Mouse (Mus musculus): ENCODE results near the gene Nudt22. TPM values are rescaled to one million over a fixed set of nuclear protein-coding genes. Genes with fewer than 3 reads are reported as not detected.
"Not testable (repeated sequence)": the region's sequence is repeated elsewhere in the genome, so short reads cannot be mapped to it uniquely, and the experiment has no call there.

Gene Nudt22
- polyA plus RNA-seq, 1 experiment from 2014 or later = 10.5 TPM

DNA sequence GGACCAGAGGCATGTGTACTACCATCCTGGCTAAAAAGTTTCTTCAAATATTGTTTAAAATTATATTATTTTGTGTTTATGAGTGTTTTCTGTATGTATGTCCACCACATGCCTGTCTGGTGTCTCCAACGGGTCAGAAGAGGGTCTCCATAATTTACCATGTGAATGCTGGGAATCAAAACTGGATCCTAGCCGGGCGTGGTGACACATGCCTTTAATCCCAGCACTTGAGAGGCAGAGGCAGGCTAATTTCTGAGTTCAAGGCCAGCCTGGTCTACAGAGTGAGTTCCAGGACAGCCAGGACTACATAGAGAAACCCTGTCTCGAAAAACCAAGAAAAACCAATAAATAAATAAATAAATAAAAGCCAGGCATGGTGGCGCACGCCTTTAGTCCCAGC is 4.8 kb downstream of the Nudt22 start:
- not testable (repeated sequence) for H3K4me2 ChIP-seq (ENCODE audit: low read depth, low read length); H3K9me3 ChIP-seq (replicated peaks; ENCODE audit: control insufficient read depth, low read length); H3K36me3 ChIP-seq (ENCODE audit: control insufficient read depth, insufficient read depth); H3K27ac ChIP-seq (ENCODE audit: low read length); H3K4me3 ChIP-seq (ENCODE audit: low read depth, low read length); H3K27me3 ChIP-seq (ENCODE audit: control insufficient read depth, insufficient read depth, low read depth, low read length); H3K9ac ChIP-seq (ENCODE audit: low read depth, low read length); ATAC-seq (ENCODE audit: low read depth)
- WGBS (ENCODE audit: insufficient replicate concordance) = 76% methylated on average over 6 of the region's 6 CpGs
- peaks cover 47% of the 10 kb centered on the region for H3K4me1 ChIP-seq (ENCODE audit: control insufficient read depth, low read depth, low read length)

DNA sequence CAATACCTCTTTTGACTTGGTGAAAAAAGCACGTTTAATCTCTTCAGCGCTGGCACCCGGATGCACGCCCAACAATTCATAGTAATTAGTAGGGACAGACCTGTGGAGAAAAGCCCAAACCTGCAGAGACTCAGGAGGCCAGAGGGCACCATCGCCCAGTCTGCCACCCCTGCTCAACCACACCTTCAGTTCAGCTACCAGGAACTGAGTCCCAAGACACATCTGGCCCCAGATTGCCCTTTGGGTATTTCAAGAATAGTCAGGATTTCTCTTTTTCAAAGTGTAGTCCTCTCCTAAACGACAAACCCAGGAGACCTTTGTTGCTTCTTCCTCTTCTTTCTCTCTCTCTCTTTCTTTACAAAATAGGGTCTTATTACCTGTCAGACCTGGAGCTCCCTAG is 5.2 kb downstream of the Nudt22 start:
- Histone ChIP-seq H3K9ac (ENCODE audit: low read depth, low read length) (no peak overlapping the region), H3K27ac (ENCODE audit: low read length) (no peak overlapping the region), H3K36me3 (ENCODE audit: control insufficient read depth, insufficient read depth) (no peaks in the 10 kb centered on the region), H3K27me3 (ENCODE audit: control insufficient read depth, insufficient read depth, low read depth, low read length) (no peaks in the 10 kb centered on the region), H3K4me2 (ENCODE audit: low read depth, low read length) (no peak overlapping the region), H3K9me3 (replicated peaks; ENCODE audit: control insufficient read depth, low read length) (no peaks in the 10 kb centered on the region), H3K4me3 (ENCODE audit: low read depth, low read length) (no peak overlapping the region), H3K4me1 (ENCODE audit: control insufficient read depth, low read depth, low read length) (peaks cover 51% of the 10 kb centered on the region)
- WGBS (ENCODE audit: insufficient replicate concordance) = 71% methylated on average over 6 of the region's 6 CpGs
- no peak for ATAC-seq (ENCODE audit: low read depth)

DNA sequence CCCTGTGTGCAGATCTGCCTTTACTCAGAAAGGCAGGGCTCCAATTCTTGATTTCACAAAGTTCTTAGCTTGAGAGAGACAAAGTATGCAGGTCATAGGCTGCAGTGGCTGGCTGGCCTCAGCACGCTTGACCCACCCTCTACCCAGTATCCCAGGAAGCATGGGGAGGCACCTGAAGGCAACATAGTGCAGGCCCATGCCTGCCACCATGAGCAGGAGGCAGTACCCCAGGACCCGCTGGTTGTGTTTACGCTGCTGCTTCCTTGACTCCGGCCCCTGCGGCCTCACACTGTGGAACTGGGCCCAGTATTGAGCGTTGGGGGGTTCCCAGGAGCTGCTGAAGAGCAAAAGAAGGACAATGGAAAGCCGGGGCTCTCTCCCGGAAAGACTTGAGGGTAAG is 6.7 kb downstream of the Nudt22 start:
- Histone ChIP-seq H3K27ac (ENCODE audit: low read length) (no peak overlapping the region), H3K4me1 (ENCODE audit: control insufficient read depth, low read depth, low read length) (peaks cover 51% of the 10 kb centered on the region), H3K4me3 (ENCODE audit: low read depth, low read length) (no peak overlapping the region), H3K9me3 (replicated peaks; ENCODE audit: control insufficient read depth, low read length) (no peaks in the 10 kb centered on the region), H3K4me2 (ENCODE audit: low read depth, low read length) (no peak overlapping the region), H3K27me3 (ENCODE audit: control insufficient read depth, insufficient read depth, low read depth, low read length) (no peaks in the 10 kb centered on the region), H3K36me3 (ENCODE audit: control insufficient read depth, insufficient read depth) (peaks cover 4% of the 10 kb centered on the region; the same call in 1 of the 2 replicates), H3K9ac (ENCODE audit: low read depth, low read length) (no peak overlapping the region)
- ATAC-seq (ENCODE audit: low read depth) = no peak
- WGBS (ENCODE audit: insufficient replicate concordance) = 89% methylated on average over 8 of the region's 8 CpGs

DNA sequence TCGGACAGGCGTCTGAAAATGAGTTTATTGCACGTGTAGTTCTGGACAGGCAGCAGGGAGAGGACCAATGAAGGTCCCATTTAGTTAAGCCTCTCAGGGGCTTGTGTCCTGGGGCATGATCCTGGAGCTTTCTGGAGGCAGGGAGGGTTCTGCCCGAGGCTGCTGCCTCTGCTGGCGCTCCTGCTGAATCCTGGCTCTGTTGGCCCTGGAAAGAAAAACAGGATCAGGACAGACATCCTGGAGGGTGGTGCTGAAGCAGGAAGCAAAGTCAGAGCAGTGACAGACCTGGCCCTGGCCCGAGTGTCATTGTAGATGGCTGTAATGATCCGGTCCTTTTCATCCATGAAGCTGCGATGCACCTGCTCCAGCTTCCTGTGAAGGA is 8.0 kb downstream of the Nudt22 start:
- Histone ChIP-seq H3K27me3 (ENCODE audit: control insufficient read depth, insufficient read depth, low read depth, low read length) (no peaks in the 10 kb centered on the region), H3K4me3 (ENCODE audit: low read depth, low read length) (peak overlapping the region; percentile 76), H3K4me2 (ENCODE audit: low read depth, low read length) (peak overlapping the region; percentile 99), H3K4me1 (ENCODE audit: control insufficient read depth, low read depth, low read length) (peaks cover 44% of the 10 kb centered on the region), H3K36me3 (ENCODE audit: control insufficient read depth, insufficient read depth) (peaks cover 4% of the 10 kb centered on the region; the same call in 1 of the 2 replicates), H3K9ac (ENCODE audit: low read depth, low read length) (peak overlapping the region; percentile 79), H3K9me3 (replicated peaks; ENCODE audit: control insufficient read depth, low read length) (no peaks in the 10 kb centered on the region), H3K27ac (ENCODE audit: low read length) (peak overlapping the region; percentile 84; the same call in 1 of the 2 replicates)
- ATAC-seq (ENCODE audit: low read depth) = no peak
- 12% methylated on average over 8 of the region's 8 CpGs for WGBS (ENCODE audit: insufficient replicate concordance)

DNA sequence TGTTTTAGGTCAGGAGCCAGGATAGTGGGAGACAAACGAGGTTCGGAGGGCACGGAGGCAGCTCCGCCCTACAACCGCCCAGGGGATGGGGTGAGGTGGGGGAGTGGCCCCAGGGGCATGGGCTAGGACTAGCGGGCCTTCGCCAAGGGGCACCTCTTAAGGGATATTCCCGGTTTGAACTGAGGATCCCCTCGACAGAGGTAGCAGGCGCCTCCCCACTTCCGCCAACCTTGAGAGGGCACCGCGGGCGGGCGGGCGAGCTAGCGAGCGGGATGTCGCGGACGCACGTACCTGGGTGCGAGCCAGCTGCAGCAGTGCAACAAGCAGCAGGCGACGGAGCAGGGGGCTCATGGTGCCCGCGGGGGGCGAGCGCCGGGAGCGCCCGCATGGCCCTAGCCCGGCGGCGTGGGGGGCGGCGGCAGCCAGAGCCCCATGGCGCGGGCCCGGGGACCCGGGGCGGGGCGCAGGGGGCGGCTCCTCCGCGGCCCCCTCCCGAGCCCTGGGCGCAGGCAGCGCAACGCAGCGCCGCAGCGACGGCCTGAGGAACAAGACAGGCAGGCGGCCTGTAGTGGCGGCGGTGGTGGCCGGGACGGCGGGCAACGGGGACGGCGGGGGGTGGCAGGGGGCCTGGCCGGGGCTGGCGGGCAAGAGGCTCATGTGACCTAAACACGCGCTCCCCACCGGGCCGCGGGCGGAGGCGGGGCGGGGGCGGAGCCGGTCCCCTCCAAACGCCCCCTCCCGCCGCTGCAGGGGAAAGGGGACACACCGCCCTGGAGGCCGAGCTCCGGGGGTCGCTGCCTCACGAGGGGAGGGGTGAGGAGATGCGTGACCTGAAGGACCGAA is 8.6 kb downstream of the Nudt22 start, which contains the start of gene Vegfb:
Gene Vegfb (minus strand): TSS at position 591 of the 843 bp plus-strand sequence.
- Histone ChIP-seq H3K4me1 (ENCODE audit: control insufficient read depth, low read depth, low read length) (peaks cover 41% of the 10 kb centered on the region), H3K36me3 (ENCODE audit: control insufficient read depth, insufficient read depth) (peaks cover 4% of the 10 kb centered on the region), H3K9ac (ENCODE audit: low read depth, low read length) (peak within 1 kb of the TSS; percentile 79), H3K9me3 (replicated peaks; ENCODE audit: control insufficient read depth, low read length) (no peaks in the 10 kb centered on the region), H3K4me3 (ENCODE audit: low read depth, low read length) (peak within 1 kb of the TSS; percentile 76), H3K4me2 (ENCODE audit: low read depth, low read length) (peak within 1 kb of the TSS; percentile 99), H3K27me3 (ENCODE audit: control insufficient read depth, insufficient read depth, low read depth, low read length) (no peaks in the 10 kb centered on the region), H3K27ac (ENCODE audit: low read length) (peak within 1 kb of the TSS; percentile 84)
- peak; percentile 75 for ATAC-seq (ENCODE audit: low read depth)
- under 1% methylated on average over 84 of the region's 85 CpGs for WGBS (ENCODE audit: insufficient replicate concordance)

DNA sequence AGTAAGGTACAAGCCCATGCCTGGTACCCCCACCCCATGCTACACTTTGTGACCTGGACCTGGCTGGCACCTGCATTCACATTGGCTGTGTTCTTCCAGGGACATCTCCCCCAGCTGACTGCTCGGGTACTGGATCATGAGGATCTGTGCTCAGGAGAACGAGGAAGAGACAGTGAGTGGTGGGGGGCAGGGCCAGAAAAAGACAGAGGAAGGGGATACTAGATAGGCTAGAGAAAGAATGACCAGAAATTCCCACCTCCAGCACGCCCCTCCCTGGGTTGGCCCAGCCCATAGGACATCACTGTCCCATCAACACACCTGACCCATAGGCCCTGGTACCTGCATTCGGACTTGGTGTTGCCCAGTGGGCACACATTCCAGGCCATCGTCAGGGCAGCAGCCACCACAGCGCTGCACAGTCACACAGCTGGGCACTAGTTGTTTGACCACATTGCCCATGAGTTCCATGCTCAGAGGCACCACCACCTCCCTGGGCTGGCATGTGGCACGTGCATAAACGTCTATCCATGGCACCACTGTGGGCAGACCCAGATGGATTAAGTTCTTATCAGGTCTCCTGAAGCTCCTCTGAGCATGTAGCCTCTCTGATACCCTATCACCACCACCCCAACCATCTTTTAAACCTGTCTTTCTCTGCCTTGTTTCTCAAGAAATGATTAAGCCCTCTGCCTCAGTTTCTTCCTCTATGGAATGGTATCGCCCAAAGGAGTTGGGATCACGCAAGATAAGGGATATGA is 9.8 kb downstream of the Nudt22 start:
- WGBS (ENCODE audit: insufficient replicate concordance) = 45% methylated on average over 10 of the region's 10 CpGs
- Histone ChIP-seq H3K36me3 (ENCODE audit: control insufficient read depth, insufficient read depth) (peaks cover 4% of the 10 kb centered on the region), H3K27ac (ENCODE audit: low read length) (peak overlapping the region; percentile 84), H3K4me2 (ENCODE audit: low read depth, low read length) (peak overlapping the region; percentile 99), H3K4me1 (ENCODE audit: control insufficient read depth, low read depth, low read length) (peaks cover 39% of the 10 kb centered on the region), H3K9me3 (replicated peaks; ENCODE audit: control insufficient read depth, low read length) (no peaks in the 10 kb centered on the region), H3K9ac (ENCODE audit: low read depth, low read length) (peak overlapping the region; percentile 79), H3K4me3 (ENCODE audit: low read depth, low read length) (peak overlapping the region; percentile 76), H3K27me3 (ENCODE audit: control insufficient read depth, insufficient read depth, low read depth, low read length) (no peaks in the 10 kb centered on the region)
- peak; percentile 66 for ATAC-seq (ENCODE audit: low read depth)

DNA sequence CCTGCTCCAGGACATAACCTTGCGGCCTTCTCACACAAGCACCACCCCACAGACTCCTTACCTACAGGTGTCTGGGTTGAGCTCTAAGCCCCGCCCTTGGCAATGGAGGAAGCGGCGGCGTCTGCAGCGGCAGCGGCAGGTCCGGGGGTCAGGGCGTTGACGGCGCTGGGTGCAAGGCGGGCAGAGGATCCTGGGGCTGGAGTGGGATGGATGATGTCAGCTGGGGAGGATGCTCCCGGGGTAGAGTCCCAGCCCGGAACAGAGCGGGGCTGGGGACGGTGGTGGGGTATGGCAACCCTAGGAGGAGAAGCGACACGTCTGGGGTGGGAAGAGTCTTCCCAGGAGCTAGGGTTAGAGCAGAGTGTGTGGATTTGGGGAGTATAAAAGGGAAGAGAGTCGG is 10.6 kb downstream of the Nudt22 start:
- Histone ChIP-seq H3K27me3 (ENCODE audit: control insufficient read depth, insufficient read depth, low read depth, low read length) (no peaks in the 10 kb centered on the region), H3K36me3 (ENCODE audit: control insufficient read depth, insufficient read depth) (peaks cover 4% of the 10 kb centered on the region), H3K9ac (ENCODE audit: low read depth, low read length) (no peak overlapping the region), H3K4me3 (ENCODE audit: low read depth, low read length) (no peak overlapping the region), H3K9me3 (replicated peaks; ENCODE audit: control insufficient read depth, low read length) (no peaks in the 10 kb centered on the region), H3K4me1 (ENCODE audit: control insufficient read depth, low read depth, low read length) (peaks cover 41% of the 10 kb centered on the region), H3K27ac (ENCODE audit: low read length) (no peak overlapping the region), H3K4me2 (ENCODE audit: low read depth, low read length) (no peak overlapping the region)
- ATAC-seq (ENCODE audit: low read depth) = no peak
- WGBS (ENCODE audit: insufficient replicate concordance) = 87% methylated on average over 19 of the region's 19 CpGs

DNA sequence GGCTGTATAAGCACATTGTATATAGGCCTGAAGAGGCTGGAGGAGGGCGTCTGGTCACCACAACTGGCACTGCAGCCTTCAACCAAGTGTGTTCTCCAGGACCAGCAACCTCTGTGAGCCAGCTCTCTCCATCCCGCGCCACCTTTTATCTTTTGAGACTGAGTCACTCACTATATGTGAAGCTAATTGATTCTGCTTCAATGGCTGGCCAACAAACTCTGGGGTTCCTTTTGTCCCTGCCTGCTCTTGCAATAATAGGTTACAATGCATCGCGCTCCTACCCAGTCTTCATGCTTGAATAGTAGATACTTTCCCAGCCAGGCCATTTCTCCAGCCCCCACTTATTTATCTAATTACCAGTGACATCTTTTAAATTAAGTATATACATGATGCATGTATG is 12.3 kb downstream of the Nudt22 start:
- Histone ChIP-seq H3K9ac (ENCODE audit: low read depth, low read length) (no peak overlapping the region), H3K27ac (ENCODE audit: low read length) (no peak overlapping the region), H3K9me3 (replicated peaks; ENCODE audit: control insufficient read depth, low read length) (no peaks in the 10 kb centered on the region), H3K36me3 (ENCODE audit: control insufficient read depth, insufficient read depth) (peaks cover 4% of the 10 kb centered on the region), H3K4me1 (ENCODE audit: control insufficient read depth, low read depth, low read length) (peaks cover 52% of the 10 kb centered on the region), H3K4me2 (ENCODE audit: low read depth, low read length) (no peak overlapping the region), H3K4me3 (ENCODE audit: low read depth, low read length) (no peak overlapping the region), H3K27me3 (ENCODE audit: control insufficient read depth, insufficient read depth, low read depth, low read length) (no peaks in the 10 kb centered on the region)
- ATAC-seq (ENCODE audit: low read depth) = no peak
- 89% methylated on average over 5 of the region's 5 CpGs for WGBS (ENCODE audit: insufficient replicate concordance)

DNA sequence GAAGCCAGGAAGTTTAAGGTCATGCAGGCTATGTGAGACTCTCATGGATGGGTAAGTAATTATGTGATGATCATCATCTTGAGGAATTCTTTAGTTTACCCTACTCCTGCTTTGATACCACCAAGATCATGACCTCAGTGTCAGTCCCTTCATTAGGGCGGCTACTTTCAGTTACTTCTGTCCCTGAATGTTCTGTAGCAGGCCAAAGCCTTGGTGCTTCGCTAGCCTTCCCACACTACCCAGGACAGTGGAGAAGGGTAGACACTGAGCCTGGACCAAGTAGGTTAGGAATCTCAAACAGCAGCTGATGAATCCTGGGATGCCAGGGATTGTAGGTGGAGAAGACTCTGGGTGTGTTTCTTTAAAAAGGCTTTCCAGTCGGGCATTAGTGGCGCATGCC is 14.5 kb downstream of the Nudt22 start:
- H3K27ac ChIP-seq (ENCODE audit: low read length) = peak overlapping the region; percentile 93; the same call in 1 of the 2 replicates
- H3K9me3 ChIP-seq (replicated peaks; ENCODE audit: control insufficient read depth, low read length) = no peaks in the 10 kb centered on the region
- H3K4me1 ChIP-seq (ENCODE audit: control insufficient read depth, low read depth, low read length) = peaks cover 51% of the 10 kb centered on the region
- peak overlapping the region; percentile 88 for H3K4me3 ChIP-seq (ENCODE audit: low read depth, low read length)
- no peaks in the 10 kb centered on the region for H3K27me3 ChIP-seq (ENCODE audit: control insufficient read depth, insufficient read depth, low read depth, low read length)
- peak overlapping the region; percentile 96 for H3K4me2 ChIP-seq (ENCODE audit: low read depth, low read length)
- H3K36me3 ChIP-seq (ENCODE audit: control insufficient read depth, insufficient read depth) = peaks cover 9% of the 10 kb centered on the region
- no peak for ATAC-seq (ENCODE audit: low read depth)
- 86% methylated on average over 4 of the region's 4 CpGs for WGBS (ENCODE audit: insufficient replicate concordance)
- H3K9ac ChIP-seq (ENCODE audit: low read depth, low read length) = peak overlapping the region; percentile 92; the same call in 1 of the 2 replicates

Measured in liver, embryonic 16.5 days (tissue).